Mouse (Mus musculus) cortical plate, adult 2 months (tissue): ENCODE measurements around the gene Rab31. TPM values are rescaled to one million over a fixed set of nuclear protein-coding genes. Genes with fewer than 3 reads are reported as not detected.

ENCODE experiments used
- H3K27ac ChIP-seq: fragments of 200-500 bp; 2 replicates; pipeline ENCODE4 v1.5.1; 2012; ENCODE audit warnings: low read length, control low read depth, inconsistent platforms; ENCODE audit not compliant: insufficient read depth
- H3K4me1 ChIP-seq: fragments of 200-500 bp; 2 replicates; pipeline ENCODE4 v1.6.1; 2011; ENCODE audit warnings: low read length; ENCODE audit not compliant: control insufficient read depth, insufficient read depth
- H3K4me3 ChIP-seq: fragments of 200-500 bp; 2 replicates; pipeline ENCODE4 v1.5.1; 2011; ENCODE audit warnings: mild to moderate bottlenecking, low read length, control low read depth; ENCODE audit not compliant: insufficient read depth
- CTCF ChIP-seq: fragments of 200-500 bp; IDR thresholded peaks from 2 replicates; pipeline ENCODE4 v1.5.1; 2011; ENCODE audit warnings: mild to moderate bottlenecking, control low read depth, low read length; ENCODE audit not compliant: insufficient read depth; ENCODE audit errors: extremely low read depth
- POLR2A ChIP-seq: fragments of 200-500 bp; IDR thresholded peaks from 2 replicates; pipeline ENCODE4 v1.6.1; 2011; ENCODE audit warnings: mild to moderate bottlenecking, low read length, control low read depth; ENCODE audit not compliant: insufficient read depth; ENCODE audit errors: extremely low read depth
- polyA plus RNA-seq: library from polyadenylated mRNA; depleted of rRNA; stranded (reverse); fragments of >200 nt; gene quantifications from 2 replicates; pipeline ENCODE4 v1.2.3, GENCODE M21; 2012

Rab31 gene
- polyA plus RNA-seq, 1 experiment = 84.6 TPM

GRCm38 (mm10) chr17:65796056-65796455, 23.5 kb upstream of the Rab31 start:
- H3K27ac ChIP-seq = no peak overlapping the region
- peaks cover 6% of the 10 kb centered on the region for H3K4me1 ChIP-seq
- no peak overlapping the region for H3K4me3 ChIP-seq
- TF ChIP-seq CTCF = no peak
- no peak for TF ChIP-seq POLR2A

GRCm38 (mm10) chr17:65794096-65794850, 21.7 kb upstream of the Rab31 start:
- H3K27ac ChIP-seq = no peak overlapping the region
- H3K4me1 ChIP-seq = peaks cover 3% of the 10 kb centered on the region
- H3K4me3 ChIP-seq = no peak overlapping the region
- TF ChIP-seq POLR2A = no peak
- no peak for TF ChIP-seq CTCF

- TF ChIP-seq POLR2A (no peak), CTCF (no peak)
- Histone ChIP-seq H3K27ac (no peak overlapping the region), H3K4me3 (no peak overlapping the region), H3K4me1 (peaks cover 3% of the 10 kb centered on the region)
These were observed 20.9 kb upstream of the Rab31 start for GRCm38 (mm10) chr17:65793307-65793930.

GRCm38 (mm10) chr17:65791161-65791560, 18.6 kb upstream of the Rab31 start:
- TF ChIP-seq POLR2A (no peak), CTCF (no peak)
- no peak overlapping the region for H3K4me3 ChIP-seq

GRCm38 (mm10) chr17:65789576-65789975, 17.0 kb upstream of the Rab31 start:
- Histone ChIP-seq H3K4me1 (peaks cover 3% of the 10 kb centered on the region; the same call in 1 of the 2 replicates), H3K4me3 (no peak overlapping the region), H3K27ac (no peak overlapping the region)
- TF ChIP-seq POLR2A = no peak
- TF ChIP-seq CTCF = no peak

More at GRCm38 (mm10) chr17:65791161-65791560, 18.6 kb upstream of the Rab31 start:
- H3K4me1 ChIP-seq = 0 out of 2 replicates have a peak, but pooled peaks cover 1% of the 10 kb centered on the region
- no peak overlapping the region for H3K27ac ChIP-seq

- no peak for TF ChIP-seq CTCF
- TF ChIP-seq POLR2A = no peak
- H3K4me1 ChIP-seq = peaks cover 3% of the 10 kb centered on the region; the same call in 1 of the 2 replicates
- no peak overlapping the region for H3K27ac ChIP-seq
- H3K4me3 ChIP-seq = no peak overlapping the region
These were observed 16.2 kb upstream of the Rab31 start for GRCm38 (mm10) chr17:65788542-65789291.

GRCm38 (mm10) chr17:65787261-65787660, 14.7 kb upstream of the Rab31 start:
- no peak overlapping the region for H3K27ac ChIP-seq
- H3K4me3 ChIP-seq = no peak overlapping the region
- peaks cover 3% of the 10 kb centered on the region; the same call in 1 of the 2 replicates for H3K4me1 ChIP-seq
- TF ChIP-seq CTCF = no peak
- no peak for TF ChIP-seq POLR2A

- H3K4me1 ChIP-seq = peaks cover 3% of the 10 kb centered on the region; the same call in 1 of the 2 replicates
- no peak overlapping the region for H3K4me3 ChIP-seq
- no peak for TF ChIP-seq POLR2A
- peak; percentile 34; the same call in 1 of the 2 replicates for TF ChIP-seq CTCF
- no peak overlapping the region for H3K27ac ChIP-seq
These were observed 13.7 kb upstream of the Rab31 start for GRCm38 (mm10) chr17:65786225-65786624.

GRCm38 (mm10) chr17:65785707-65786106, 13.2 kb upstream of the Rab31 start:
- peaks cover 3% of the 10 kb centered on the region; the same call in 1 of the 2 replicates for H3K4me1 ChIP-seq
- no peak overlapping the region for H3K4me3 ChIP-seq
- no peak overlapping the region for H3K27ac ChIP-seq
- no peak for TF ChIP-seq POLR2A
- no peak for TF ChIP-seq CTCF
